Mouse (Mus musculus) brain, embryonic 14.5 days (tissue): ENCODE results near the gene Rab1a.

Experiments used
- CTCF ChIP-seq: fragments of 200-500 bp; IDR thresholded peaks from 2 replicates; pipeline ENCODE4 v1.5.1; 2012; ENCODE audit warnings: inconsistent platforms, mild to moderate bottlenecking, moderate library complexity, borderline replicate concordance; ENCODE audit not compliant: insufficient read depth, insufficient read length; ENCODE audit errors: extremely low read depth
- POLR2A ChIP-seq: fragments of 200-500 bp; IDR thresholded peaks from 2 replicates; pipeline ENCODE4 v1.6.1; 2012; ENCODE audit warnings: mild to moderate bottlenecking, inconsistent platforms, borderline replicate concordance; ENCODE audit not compliant: poor library complexity, insufficient read depth, insufficient read length, severe bottlenecking; ENCODE audit errors: extremely low read depth

GRCm38 (mm10) chr11:20237976-20238375 is 36.7 kb downstream of the Rab1a start:
- no peak for TF ChIP-seq CTCF
- no peak for TF ChIP-seq POLR2A
